Mouse (Mus musculus) megakaryocyte, embryonic 14.5 days (primary cell): ENCODE data around the gene Spaca9. TPM values are rescaled to one million over a fixed set of nuclear protein-coding genes. Genes with fewer than 3 reads are reported as not detected.

Experiments
- H3K27me3 ChIP-seq: replicated peaks from 2 replicates; pipeline ENCODE3; 2012; ENCODE audit warnings: inconsistent platforms
- H3K36me3 ChIP-seq: replicated peaks from 2 replicates; pipeline ENCODE3; 2012; ENCODE audit warnings: low read length, inconsistent platforms, mixed read lengths
- H3K4me1 ChIP-seq: 2 replicates; pipeline ENCODE4 v1.6.1; 2012; ENCODE audit warnings: inconsistent platforms
- H3K4me3 ChIP-seq: replicated peaks from 2 replicates; pipeline ENCODE3; 2012; ENCODE audit warnings: moderate library complexity, mild to moderate bottlenecking, inconsistent platforms
- H3K9me3 ChIP-seq: 2 replicates; pipeline ENCODE4 v1.6.1; 2012; ENCODE audit warnings: inconsistent platforms
- FLI1 ChIP-seq: IDR thresholded peaks from 2 replicates; pipeline ENCODE4 v1.6.1; 2012; ENCODE audit warnings: low read length, inconsistent platforms, mixed read lengths
- GATA1 ChIP-seq: IDR thresholded peaks from 3 replicates; pipeline ENCODE4 v1.6.1; 2012; ENCODE audit warnings: mixed read lengths, low read length, inconsistent platforms, borderline replicate concordance
- polyA plus RNA-seq: library from polyadenylated mRNA; stranded (reverse); fragments of >175 nt; gene quantifications from 2 replicates; pipeline ENCODE4 v1.2.3, GENCODE M21; 2012; ENCODE audit warnings: low replicate concordance; ENCODE audit not compliant: insufficient read depth

Gene Spaca9
- polyA plus RNA-seq, 1 experiment, result 3.0 TPM

- Histone ChIP-seq H3K4me3 (no peak overlapping the region), H3K36me3 (no peaks in the 10 kb centered on the region), H3K27me3 (peaks cover 67% of the 10 kb centered on the region), H3K9me3 (no peaks in the 10 kb centered on the region), H3K4me1 (peaks cover 16% of the 10 kb centered on the region)
- TF ChIP-seq FLI1 (no peak), GATA1 (no peak)
These were observed 22.9 kb upstream of the Spaca9 start for GRCm38 (mm10) chr2:28722419-28722818.

- H3K4me1 ChIP-seq, result peaks cover 18% of the 10 kb centered on the region
- no peak overlapping the region for H3K4me3 ChIP-seq
- H3K27me3 ChIP-seq, result peaks cover 62% of the 10 kb centered on the region
- peaks cover 7% of the 10 kb centered on the region for H3K9me3 ChIP-seq
- TF ChIP-seq GATA1 (no peak), FLI1 (no peak)
- H3K36me3 ChIP-seq, result no peaks in the 10 kb centered on the region
These were observed 13.5 kb upstream of the Spaca9 start for GRCm38 (mm10) chr2:28713036-28713435.

GRCm38 (mm10) chr2:28706787-28707186, 7.3 kb upstream of the Spaca9 start:
- Histone ChIP-seq H3K9me3 (no peaks in the 10 kb centered on the region), H3K36me3 (no peaks in the 10 kb centered on the region), H3K27me3 (peaks cover 66% of the 10 kb centered on the region), H3K4me3 (no peak overlapping the region), H3K4me1 (peaks cover 18% of the 10 kb centered on the region)
- TF ChIP-seq GATA1 (no peak), FLI1 (no peak)

- Histone ChIP-seq H3K4me1 (peaks cover 25% of the 10 kb centered on the region), H3K36me3 (no peaks in the 10 kb centered on the region), H3K27me3 (peaks cover 66% of the 10 kb centered on the region), H3K4me3 (no peak overlapping the region), H3K9me3 (no peaks in the 10 kb centered on the region)
- TF ChIP-seq GATA1 (no peak), FLI1 (no peak)
These were observed 6.6 kb upstream of the Spaca9 start for GRCm38 (mm10) chr2:28706106-28706636.

- Histone ChIP-seq H3K4me3 (no peak overlapping the region), H3K4me1 (peaks cover 64% of the 10 kb centered on the region)
- TF ChIP-seq GATA1 (no peak), FLI1 (no peak)
These were observed 2.2 kb upstream of the Spaca9 start for GRCm38 (mm10) chr2:28701646-28702262.

GRCm38 (mm10) chr2:28698566-28698965, 961 bp downstream of the Spaca9 start:
- Histone ChIP-seq H3K9me3 (no peaks in the 10 kb centered on the region), H3K4me3 (peak overlapping the region; percentile 28), H3K4me1 (peaks cover 54% of the 10 kb centered on the region), H3K27me3 (peaks cover 56% of the 10 kb centered on the region), H3K36me3 (no peaks in the 10 kb centered on the region)
- TF ChIP-seq FLI1, result no peak
- no peak for TF ChIP-seq GATA1

More at GRCm38 (mm10) chr2:28701646-28702262, 2.2 kb upstream of the Spaca9 start:
- Histone ChIP-seq H3K9me3 (no peaks in the 10 kb centered on the region), H3K36me3 (no peaks in the 10 kb centered on the region), H3K27me3 (peaks cover 56% of the 10 kb centered on the region)

GRCm38 (mm10) chr2:28692692-28693091, 6.8 kb downstream of the Spaca9 start:
- Histone ChIP-seq H3K9me3 (no peaks in the 10 kb centered on the region), H3K27me3 (peaks cover 32% of the 10 kb centered on the region), H3K36me3 (peaks cover 31% of the 10 kb centered on the region), H3K4me1 (peaks cover 29% of the 10 kb centered on the region), H3K4me3 (no peak overlapping the region)
- no peak for TF ChIP-seq FLI1
- no peak for TF ChIP-seq GATA1

GRCm38 (mm10) chr2:28688431-28688830, 11.1 kb downstream of the Spaca9 start:
- H3K4me1 ChIP-seq, result peaks cover 24% of the 10 kb centered on the region
- peaks cover 73% of the 10 kb centered on the region for H3K36me3 ChIP-seq
- TF ChIP-seq GATA1 (no peak), FLI1 (no peak)
- H3K9me3 ChIP-seq, result no peaks in the 10 kb centered on the region
- no peak overlapping the region for H3K4me3 ChIP-seq
- peaks cover 7% of the 10 kb centered on the region for H3K27me3 ChIP-seq

GRCm38 (mm10) chr2:28685895-28686294, 13.6 kb downstream of the Spaca9 start:
- Histone ChIP-seq H3K4me1 (peaks cover 37% of the 10 kb centered on the region), H3K36me3 (peaks cover 87% of the 10 kb centered on the region), H3K27me3 (no peaks in the 10 kb centered on the region), H3K9me3 (no peaks in the 10 kb centered on the region), H3K4me3 (no peak overlapping the region)
- TF ChIP-seq FLI1 (no peak), GATA1 (no peak)

GRCm38 (mm10) chr2:28681718-28682117, 17.8 kb downstream of the Spaca9 start:
- H3K27me3 ChIP-seq, result no peaks in the 10 kb centered on the region
- peaks cover 98% of the 10 kb centered on the region for H3K36me3 ChIP-seq

More at GRCm38 (mm10) chr2:28681718-28682117, 17.8 kb downstream of the Spaca9 start:
- Histone ChIP-seq H3K9me3 (no peaks in the 10 kb centered on the region), H3K4me1 (peaks cover 13% of the 10 kb centered on the region; the same call in 1 of the 2 replicates), H3K4me3 (no peak overlapping the region)
- TF ChIP-seq FLI1, result no peak
- no peak for TF ChIP-seq GATA1
